Mouse (Mus musculus) left cerebral cortex, adult 2 months (tissue): ENCODE data around the gene 1810010H24Rik. TPM values are rescaled to one million over a fixed set of nuclear protein-coding genes. Genes with fewer than 3 reads are reported as not detected.
A peak's percentile ranks its signal among the peaks of the same experiment; 100 is the strongest.

Experiments used
- DNase-seq, 2 experiments: peaks; one replicate each; pipeline ENCODE4 v3.0.0; 2021 to 2022; ENCODE audit warnings: low spot score in 2 of 2, mixed read lengths in 1 of 2; ENCODE audit errors: extremely low spot score in 1 of 2
- H3K27ac ChIP-seq: fragments of 200-600 bp; 2 replicates; pipeline ENCODE4 v1.8.1; 2022
- H3K4me3 ChIP-seq: fragments of 200-600 bp; 2 replicates; pipeline ENCODE4 v1.8.1; 2022
- CTCF ChIP-seq: fragments of 200-600 bp; IDR thresholded peaks from 2 replicates; pipeline ENCODE4 v1.8.1; 2022; ENCODE audit warnings: antibody characterized with exemption, mild to moderate bottlenecking, moderate library complexity
- intact Hi-C: fragments of 180-260 bp; cut with DNase I; formaldehyde crosslinking; loops from one replicate; pipeline ENCODE4 v1.15.1; 2025
- total RNA-seq, 2 experiments: library from RNA; stranded (reverse); gene quantifications; 2 replicates each; pipeline ENCODE4 v1.2.3; 2021

1810010H24Rik gene
- total RNA-seq, 2 experiments from 2014 or later, result 2.7 to 3.3 TPM

DNA sequence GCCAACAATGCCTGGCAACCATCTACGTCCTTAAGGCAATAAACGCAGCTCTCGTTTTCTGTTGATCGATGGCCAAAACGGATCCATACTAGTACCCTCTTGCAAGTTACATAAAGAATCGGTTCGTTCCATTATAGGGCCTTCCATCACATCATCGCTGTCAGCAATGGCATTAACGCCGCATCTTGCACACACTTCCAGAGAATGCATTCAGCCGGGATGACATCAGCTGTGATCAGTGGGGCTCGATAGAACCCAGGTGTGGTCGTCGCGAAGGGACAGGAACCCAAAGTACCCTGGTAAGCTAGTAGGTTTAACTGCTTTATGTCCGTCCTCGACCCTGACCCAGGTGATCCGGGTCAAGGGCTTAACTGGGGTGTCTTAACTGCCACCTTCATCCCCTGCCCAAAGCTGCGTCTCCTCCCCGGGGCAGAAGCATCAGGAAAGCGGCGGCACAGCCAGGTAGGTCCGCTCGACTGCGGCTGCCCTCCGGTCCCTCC lies 26.8 kb upstream of the 1810010H24Rik start:
- no peak for TF ChIP-seq CTCF
- peak overlapping the region; percentile 79 for H3K27ac ChIP-seq
- peak overlapping the region; percentile 93 for H3K4me3 ChIP-seq
- intact Hi-C loops, result loop anchor here (1.0 to 5.0 kb wide), 2 partner anchors 14 to 211 kb away; partner anchors contain the start of genes Cep95 and Ddx5
- peak in 1 of 2 experiments; percentile 28 for DNase-seq

DNA sequence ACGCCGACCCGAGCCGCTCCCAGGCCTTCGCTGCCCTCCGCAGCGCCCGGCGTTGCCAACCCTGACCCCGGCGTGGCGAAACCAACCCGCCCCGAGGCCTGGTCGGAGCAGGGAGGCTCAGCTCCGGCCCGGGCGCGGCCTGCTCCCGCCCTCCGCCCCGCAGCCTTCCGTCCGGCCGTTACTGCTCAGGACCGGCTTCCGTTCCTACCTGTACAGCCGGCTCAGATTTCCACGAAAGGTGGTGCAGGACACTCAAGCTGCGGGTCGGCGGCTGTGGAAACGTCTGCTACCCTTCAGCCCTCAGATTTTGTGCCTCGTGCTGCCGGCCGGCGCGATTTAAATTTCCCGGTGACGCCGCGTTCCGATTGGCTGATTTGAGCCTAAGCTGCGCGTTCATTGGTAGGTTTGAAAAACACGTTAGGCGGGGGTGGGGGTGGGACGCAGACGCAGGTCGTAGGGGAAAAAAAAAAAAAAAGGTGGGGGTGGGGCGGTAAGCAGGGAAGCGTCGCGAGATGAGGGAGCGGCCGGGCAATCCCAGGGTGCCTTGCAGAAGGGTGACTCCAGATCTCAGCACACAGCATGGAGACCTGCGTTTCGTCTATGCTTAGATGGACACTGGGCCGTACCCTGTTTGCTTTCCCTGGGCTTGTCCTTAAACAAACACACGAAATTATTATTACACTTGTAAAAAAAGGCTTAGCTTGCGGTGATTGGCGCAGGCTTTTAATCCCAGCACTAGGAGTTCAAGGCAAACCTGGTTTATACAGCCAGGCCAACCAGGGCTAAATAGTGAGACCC lies 26.1 kb upstream of the 1810010H24Rik start, which contains the start of gene Kpna2:
TSS of gene Kpna2 (minus strand) at position 391 of the 798 bp plus-strand sequence.
- TF ChIP-seq CTCF, result no peak; the same call in 1 of the 2 replicates
- intact Hi-C loops, result loop anchor here (1.0 to 5.0 kb wide), 2 partner anchors 13 to 212 kb away; partner anchors contain the start of genes Cep95 and Ddx5
- DNase-seq, result peak; percentile 86 to 88
- Histone ChIP-seq H3K4me3 (peak within 1 kb of the TSS; percentile 93), H3K27ac (peak within 1 kb of the TSS; percentile 93)

DNA sequence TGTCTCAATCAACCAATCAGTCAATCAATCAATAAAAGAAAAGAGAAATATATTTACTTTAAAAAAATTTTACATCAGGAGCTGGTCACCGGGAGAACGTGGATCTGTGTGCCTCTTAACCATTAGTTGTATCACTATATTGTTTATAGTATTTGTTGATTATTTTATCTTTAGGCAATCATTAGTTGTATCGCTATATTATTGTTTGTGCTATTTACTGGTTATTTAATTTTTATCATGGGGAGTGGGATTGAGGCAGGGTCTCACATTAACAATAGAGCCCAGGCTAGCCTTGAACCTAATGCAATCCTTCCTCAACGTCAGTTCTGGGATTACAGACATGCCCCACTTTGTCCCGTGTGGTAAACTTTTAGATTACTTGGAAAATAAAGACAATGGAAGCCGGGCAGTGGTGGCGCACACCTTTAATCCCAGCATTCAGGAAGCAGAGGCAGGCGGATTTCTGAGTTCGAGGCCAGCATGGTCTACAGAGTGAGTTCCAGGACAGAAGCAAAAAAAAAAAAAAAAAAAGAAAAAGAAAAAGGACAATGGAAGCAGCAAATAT lies 25.4 kb upstream of the 1810010H24Rik start:
- intact Hi-C loops, result loop anchor here (1.0 to 5.0 kb wide), 2 partner anchors 12 to 213 kb away; partner anchors contain the start of genes Cep95 and Ddx5

DNA sequence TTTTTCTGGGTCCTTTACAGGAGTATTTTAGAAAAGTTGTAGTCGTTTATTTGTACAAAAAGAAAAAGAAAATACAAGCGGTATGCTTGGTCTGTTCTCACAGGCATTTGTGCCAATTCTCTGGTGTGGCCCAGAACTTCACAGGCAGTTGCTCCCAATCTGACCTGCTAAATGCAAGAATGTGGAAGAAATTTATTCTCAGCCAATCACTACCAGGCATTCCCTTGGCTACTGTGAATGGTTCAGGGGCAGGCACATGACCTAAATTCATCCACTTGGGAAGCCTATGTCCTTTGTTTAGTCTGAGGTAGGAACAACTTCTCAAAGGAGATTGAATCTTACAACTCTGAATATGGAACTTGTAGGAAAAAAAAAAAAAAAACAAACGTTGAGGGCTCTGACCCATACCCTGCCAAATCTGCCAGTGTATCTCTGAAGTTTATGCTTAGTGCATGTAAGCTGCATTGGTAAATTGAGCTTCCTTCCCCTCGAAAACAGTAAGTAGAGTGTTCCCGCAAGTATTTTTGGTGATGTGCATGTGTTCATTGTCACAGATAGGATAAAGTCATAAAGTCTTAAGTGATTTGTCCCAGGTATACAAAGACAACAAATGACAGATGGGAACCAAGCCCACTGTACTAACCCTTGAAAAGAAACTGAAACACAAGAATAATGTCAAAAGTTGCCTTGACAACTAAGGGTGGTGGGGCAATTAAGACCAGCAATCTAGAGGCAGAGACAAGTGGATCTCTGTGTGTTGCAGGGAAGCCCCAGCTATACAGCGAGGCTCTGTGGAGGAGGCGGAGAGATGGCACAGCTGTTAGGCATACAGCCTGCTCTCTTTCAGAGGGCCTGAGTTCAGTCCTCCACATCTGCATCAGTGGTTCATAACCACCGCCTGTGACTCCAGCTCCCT lies 23.5 kb upstream of the 1810010H24Rik start:
- no peak for TF ChIP-seq CTCF
- H3K4me3 ChIP-seq, result no peak overlapping the region
- DNase-seq, result no peak
- no peak overlapping the region for H3K27ac ChIP-seq
- intact Hi-C loops, result no loop called here

More for the DNA sequence above, 25.4 kb upstream of the 1810010H24Rik start:
- no peak for TF ChIP-seq CTCF
- H3K4me3 ChIP-seq, result peak overlapping the region; percentile 93
- peak overlapping the region; percentile 93 for H3K27ac ChIP-seq
- no peak for DNase-seq

DNA sequence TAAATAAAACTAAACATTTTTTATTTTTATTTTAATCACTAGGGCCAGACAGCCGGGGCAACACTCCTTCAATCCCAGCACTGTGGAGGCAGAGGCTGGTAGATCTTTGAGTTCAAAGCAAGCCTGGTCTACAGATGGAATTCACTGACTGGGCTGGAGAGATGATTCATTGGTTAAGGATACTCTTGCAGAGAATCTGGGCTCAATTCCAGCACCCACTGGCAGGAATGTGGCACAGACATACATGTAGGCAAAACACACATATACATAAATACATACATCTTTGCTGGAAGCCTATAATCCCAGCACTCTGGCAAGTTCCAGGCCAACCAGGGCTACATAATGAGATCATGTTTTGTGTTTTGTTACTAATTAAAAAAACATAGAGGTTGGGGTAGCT lies 19.9 kb upstream of the 1810010H24Rik start:
- H3K27ac ChIP-seq, result no peak overlapping the region
- intact Hi-C loops, result no loop called here
- TF ChIP-seq CTCF, result no peak
- no peak overlapping the region for H3K4me3 ChIP-seq
- DNase-seq, result no peak

DNA sequence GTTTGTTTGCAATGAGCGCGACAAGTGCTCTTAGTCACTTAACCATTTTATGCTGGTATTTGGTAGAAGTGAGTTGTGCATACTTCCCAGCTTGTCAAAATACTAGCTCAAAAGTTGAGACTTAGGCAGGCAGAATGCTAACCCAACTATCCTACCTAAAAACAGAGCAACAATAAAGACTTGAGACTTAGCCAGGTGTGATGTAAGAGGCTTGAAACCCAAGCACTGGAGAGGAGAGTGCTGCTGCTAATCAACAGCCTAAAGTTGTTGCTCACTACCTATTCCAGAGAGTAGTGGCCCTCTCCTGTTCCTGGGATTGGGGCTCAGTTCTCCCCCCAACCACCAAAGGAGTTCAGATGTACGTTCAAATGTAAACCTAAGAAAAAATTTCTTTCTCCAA lies 15.0 kb upstream of the 1810010H24Rik start:
- Histone ChIP-seq H3K27ac (no peak overlapping the region), H3K4me3 (no peak overlapping the region)
- intact Hi-C loops, result no loop called here
- TF ChIP-seq CTCF, result no peak
- no peak for DNase-seq

DNA sequence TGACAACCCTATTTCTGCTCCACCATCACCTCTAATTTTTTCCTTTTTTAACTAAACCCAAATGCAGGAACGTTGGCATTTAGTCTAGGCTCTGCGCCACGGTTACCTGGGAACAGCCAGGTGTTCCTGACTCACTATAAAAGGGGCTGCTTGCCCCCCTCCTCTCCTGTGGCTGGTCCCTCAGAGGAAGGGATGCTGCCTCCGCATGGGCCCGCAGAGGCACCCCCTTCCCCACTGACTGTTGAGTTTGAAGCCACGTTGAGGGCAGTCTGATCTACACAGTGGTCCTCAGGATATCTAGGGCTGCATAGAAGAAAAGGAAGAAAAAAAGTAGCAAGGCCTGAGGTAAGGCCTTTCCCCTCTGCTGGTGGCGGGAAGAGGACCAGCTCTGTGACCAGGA lies 14.3 kb upstream of the 1810010H24Rik start:
- DNase-seq, result no peak
- Histone ChIP-seq H3K4me3 (no peak overlapping the region), H3K27ac (no peak overlapping the region)
- intact Hi-C loops, result no loop called here
- no peak for TF ChIP-seq CTCF

DNA sequence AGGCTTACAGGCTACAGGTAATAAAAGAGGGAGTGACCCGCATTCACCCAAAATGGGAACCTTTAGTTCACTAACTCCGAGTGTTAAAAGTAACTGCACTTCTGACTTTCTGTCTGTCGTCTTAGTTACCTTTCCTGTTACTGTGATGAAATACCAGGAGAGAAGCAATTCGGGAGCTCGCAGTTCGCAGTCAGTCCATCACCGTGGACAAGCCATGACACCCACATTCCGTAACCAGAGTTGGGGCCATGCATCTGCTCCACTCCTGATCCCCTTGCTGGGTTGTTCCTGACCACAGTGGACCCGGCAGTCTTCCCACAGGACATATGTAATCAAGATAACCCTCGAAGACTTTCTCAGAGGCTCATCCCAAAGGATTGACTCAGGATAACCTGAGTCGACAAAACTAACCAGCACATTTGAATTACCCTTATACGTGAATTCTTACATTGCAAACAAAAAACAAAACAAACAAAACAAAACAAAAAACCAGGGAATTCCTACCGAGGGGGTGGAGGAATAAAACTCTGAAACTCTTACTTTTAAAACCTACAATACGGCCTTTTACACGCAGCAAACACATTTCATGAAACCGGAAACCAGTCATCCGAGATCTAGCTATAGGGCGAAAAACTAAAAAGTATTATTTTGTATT lies 13.7 kb upstream of the 1810010H24Rik start:
- peak overlapping the region; percentile 68 for H3K4me3 ChIP-seq

DNA sequence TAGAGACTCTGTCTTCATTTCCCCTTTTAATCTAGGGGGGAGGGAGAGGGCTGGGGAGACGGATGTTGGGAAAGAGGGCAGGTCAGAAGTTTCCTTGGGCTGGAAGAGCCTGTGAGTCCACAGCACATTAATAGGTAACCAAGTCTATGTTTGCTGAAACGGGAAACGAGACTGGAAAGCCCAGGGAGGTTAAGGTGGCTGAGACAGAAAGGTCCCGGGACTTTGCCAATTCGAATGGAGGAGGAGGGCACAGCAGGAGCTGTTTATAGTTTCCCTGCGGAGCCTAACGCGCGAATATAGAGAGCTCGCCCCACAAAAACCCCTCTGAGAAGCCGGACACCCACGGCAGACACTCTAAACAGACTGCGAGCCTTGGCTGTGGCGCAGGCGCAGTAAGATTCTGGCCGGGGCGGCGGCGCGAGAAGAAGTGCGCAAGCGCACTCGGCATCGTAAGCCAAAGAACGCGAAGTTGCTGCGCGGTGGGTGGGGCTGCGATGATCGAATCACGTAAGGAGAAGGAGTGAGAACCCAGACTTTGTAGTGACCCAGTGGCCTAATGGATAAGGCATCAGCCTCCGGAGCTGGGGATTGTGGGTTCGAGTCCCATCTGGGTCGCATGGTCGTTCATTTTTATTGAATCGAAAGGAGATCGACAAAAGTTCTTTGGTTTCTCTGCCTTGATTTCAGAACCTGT lies 13.0 kb upstream of the 1810010H24Rik start:
- no peak for TF ChIP-seq CTCF
- Histone ChIP-seq H3K4me3 (peak overlapping the region; percentile 68), H3K27ac (peak overlapping the region; percentile 94)
- peak; percentile 99 to 100 for DNase-seq
- intact Hi-C loops, result loop anchor here (1.0 kb wide), 2 partner anchors 13 to 15 kb away; partner anchors contain the start of gene Kpna2

More for the DNA sequence above, 13.7 kb upstream of the 1810010H24Rik start:
- peak overlapping the region; percentile 94 for H3K27ac ChIP-seq
- intact Hi-C loops, result loop anchor here (1.0 kb wide), 1 partner anchor 12 kb away; the partner anchor contains the start of gene Kpna2
- no peak for TF ChIP-seq CTCF
- no peak for DNase-seq

DNA sequence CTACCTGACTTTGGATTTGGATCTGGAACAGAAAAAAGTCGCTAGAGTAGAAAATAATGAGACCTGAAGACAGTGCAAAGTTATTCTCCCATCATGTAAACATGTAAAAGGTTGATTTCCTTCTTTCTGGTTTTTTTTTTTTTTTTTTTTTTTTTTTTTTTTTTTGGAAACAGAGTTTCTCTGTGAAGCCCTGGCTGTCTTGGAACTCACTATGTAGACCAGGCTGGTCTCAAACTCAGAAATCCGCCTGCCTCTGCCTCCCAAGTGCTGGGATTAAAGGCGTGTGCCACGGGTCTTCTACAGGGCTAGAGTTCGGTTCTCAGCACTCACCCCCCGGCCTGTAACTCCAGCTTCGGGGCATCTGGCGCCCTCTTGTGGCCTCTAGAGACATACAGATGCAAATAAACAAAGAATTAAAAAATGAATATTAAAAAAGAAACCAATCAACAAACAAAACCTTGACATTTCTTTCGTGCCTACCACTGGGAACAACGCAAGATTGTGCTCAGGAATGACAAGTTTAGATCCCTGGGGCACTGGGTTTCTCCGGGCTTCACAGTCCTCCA lies 11.4 kb upstream of the 1810010H24Rik start:
- Histone ChIP-seq H3K27ac (no peak overlapping the region), H3K4me3 (no peak overlapping the region)
- intact Hi-C loops, result no loop called here
- no peak for DNase-seq
- peak; percentile 14 for TF ChIP-seq CTCF
